Mouse (Mus musculus): ENCODE measurements around the gene Ryr1. TPM values are rescaled to one million over a fixed set of nuclear protein-coding genes. Genes with fewer than 3 reads are reported as not detected.
"Not testable (repeated sequence)": the region's sequence is repeated elsewhere in the genome, so short reads cannot be mapped to it uniquely, and the experiment has no call there.

Gene Ryr1
- polyA plus RNA-seq, 1 experiment from 2014 or later: 0.31 TPM

DNA sequence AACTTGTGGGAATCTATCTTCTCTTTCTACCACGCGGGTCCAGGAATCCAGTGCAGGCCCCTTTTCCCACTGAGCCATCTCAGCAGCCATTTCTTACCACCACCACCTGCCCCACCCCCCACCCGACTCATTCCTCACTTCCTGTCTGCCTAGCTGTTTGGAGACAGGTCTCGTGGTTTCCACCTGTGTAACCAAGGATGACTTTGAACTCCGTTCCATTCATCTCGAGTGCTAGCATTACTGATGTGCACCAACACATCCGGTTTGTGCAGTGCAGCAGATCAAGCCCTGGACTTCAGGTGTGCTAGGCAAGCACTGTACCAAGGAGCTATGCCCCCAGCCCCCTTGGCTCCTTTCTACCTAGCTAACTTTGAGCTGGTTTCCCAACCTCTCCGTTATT lies 16.4 kb upstream of the Ryr1 start:
- Histone ChIP-seq H3K36me3 (no peaks in the 10 kb centered on the region), H3K4me1 (no peaks in the 10 kb centered on the region), H3K4me2 (no peak overlapping the region), H3K27me3 (replicated peaks) (peaks cover 11% of the 10 kb centered on the region), H3K4me3 (no peak overlapping the region), H3K9ac (no peak overlapping the region), H3K27ac (replicated peaks) (no peak overlapping the region), H3K9me3 (no peaks in the 10 kb centered on the region)
- ATAC-seq (ENCODE audit: extremely low read depth, insufficient number of reproducible peaks, low FRiP score, low TSS enrichment): no peak
- WGBS: 73% methylated on average over 8 of the region's 8 CpGs

DNA sequence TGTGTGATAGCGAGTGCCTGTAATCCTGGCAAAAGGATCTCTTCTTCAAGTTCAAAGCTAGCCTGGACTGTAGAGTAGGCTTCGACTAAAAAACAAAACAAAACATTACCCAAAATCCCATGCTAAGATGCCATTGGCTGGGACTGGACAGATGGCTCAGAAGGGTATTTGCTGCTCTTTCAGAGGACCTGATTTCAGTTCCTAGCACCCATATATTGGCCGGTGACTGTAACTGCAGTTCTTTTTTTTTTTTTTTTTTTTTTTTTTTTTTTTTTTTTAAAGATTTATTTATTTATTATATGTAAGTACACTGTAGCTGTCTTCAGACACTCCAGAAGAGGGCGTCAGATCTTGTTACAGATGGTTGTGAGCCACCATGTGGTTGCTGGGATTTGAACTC lies 14.3 kb upstream of the Ryr1 start:
- WGBS: 78% methylated on average over 3 of the region's 4 CpGs
- not testable (repeated sequence) for H3K36me3 ChIP-seq; H3K4me2 ChIP-seq; H3K9ac ChIP-seq; ATAC-seq (ENCODE audit: extremely low read depth, insufficient number of reproducible peaks, low FRiP score, low TSS enrichment); H3K9me3 ChIP-seq; H3K4me3 ChIP-seq; H3K4me1 ChIP-seq; H3K27ac ChIP-seq (replicated peaks)
- H3K27me3 ChIP-seq (replicated peaks): peaks cover 29% of the 10 kb centered on the region

- Histone ChIP-seq H3K27ac (replicated peaks) (no peak overlapping the region), H3K4me1 (peaks cover 6% of the 10 kb centered on the region; the same call in 1 of the 2 replicates), H3K9me3 (no peaks in the 10 kb centered on the region), H3K27me3 (replicated peaks) (peaks cover 35% of the 10 kb centered on the region), H3K9ac (no peak overlapping the region), H3K4me2 (0 out of 2 replicates have a peak overlapping the region, but pooled peaks have one; percentile 20), H3K36me3 (no peaks in the 10 kb centered on the region), H3K4me3 (no peak overlapping the region)
- 28% methylated on average over 16 of the region's 16 CpGs for WGBS
- no peak for ATAC-seq (ENCODE audit: extremely low read depth, insufficient number of reproducible peaks, low FRiP score, low TSS enrichment)
Measured at GRCm38 (mm10) chr7:29137429-29137828, 12.4 kb upstream of the Ryr1 start.

DNA sequence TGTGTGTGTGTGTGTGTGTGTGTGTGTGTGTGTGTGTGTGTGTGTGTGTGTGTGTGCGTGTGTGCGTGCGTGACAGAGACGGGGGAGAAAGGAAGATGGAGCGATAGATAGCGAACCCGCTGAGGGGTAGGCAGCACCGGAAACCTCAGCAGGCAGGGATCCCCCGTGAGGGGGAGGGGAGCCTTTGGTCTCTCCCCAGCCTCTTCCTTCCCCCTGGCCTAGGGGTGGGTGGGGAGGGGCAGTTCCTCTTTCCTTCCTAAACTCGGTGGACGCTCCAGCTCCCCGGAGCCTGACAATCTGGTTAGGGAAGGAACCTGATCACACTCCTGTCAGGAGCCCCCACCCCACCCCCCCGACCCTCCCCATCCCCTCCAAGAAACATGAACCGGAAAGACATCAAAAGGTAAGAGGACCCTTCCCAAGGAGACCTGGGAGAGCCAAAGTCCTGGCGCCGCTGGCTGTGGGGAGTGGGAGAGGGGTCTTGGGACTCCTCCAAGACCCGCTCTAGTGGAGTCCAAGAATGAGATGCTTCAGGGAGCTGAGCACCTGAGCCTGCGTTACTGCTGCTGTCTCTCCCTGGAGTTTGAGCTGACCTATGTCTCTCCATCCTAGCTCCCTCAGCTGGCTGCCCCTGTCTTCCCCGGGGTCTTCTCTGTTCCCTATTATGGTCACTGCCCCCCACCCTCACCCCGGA lies 9.9 kb upstream of the Ryr1 start, which contains the start of gene Rasgrp4:
TSS of gene Rasgrp4 (plus strand) at position 159 of the 694 bp plus-strand sequence.
- Histone ChIP-seq H3K4me3 (peak within 1 kb of the TSS; percentile 32), H3K9me3 (no peaks in the 10 kb centered on the region), H3K27ac (replicated peaks) (no peak within 1 kb of the TSS), H3K9ac (peak within 1 kb of the TSS; percentile 33; the same call in 1 of the 2 replicates), H3K36me3 (no peaks in the 10 kb centered on the region), H3K4me1 (peaks cover 6% of the 10 kb centered on the region; the same call in 1 of the 2 replicates), H3K27me3 (replicated peaks) (peaks cover 35% of the 10 kb centered on the region), H3K4me2 (peak within 1 kb of the TSS; percentile 58)
- ATAC-seq (ENCODE audit: extremely low read depth, insufficient number of reproducible peaks, low FRiP score, low TSS enrichment): no peak
- 2% methylated on average over 13 of the region's 20 CpGs for WGBS

DNA sequence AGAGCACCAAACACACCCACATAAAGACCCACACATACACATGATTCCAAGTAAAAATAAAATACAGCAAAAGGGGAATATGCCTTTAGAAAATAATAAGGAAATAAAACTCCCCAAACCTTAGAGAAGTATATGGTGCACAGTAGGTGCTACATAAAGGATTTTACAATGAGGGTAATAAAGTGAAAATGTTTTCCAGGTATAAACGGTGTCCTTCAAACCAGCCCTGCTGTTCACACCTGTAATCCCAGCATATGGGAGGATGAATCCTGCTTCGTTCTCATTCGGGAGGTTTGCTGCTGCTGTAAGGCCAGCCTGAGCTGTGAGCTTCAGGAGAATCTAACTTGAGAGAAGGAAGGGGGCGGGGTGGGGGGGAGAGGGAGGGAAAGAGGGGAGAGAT lies 9.3 kb upstream of the Ryr1 start:
- Histone ChIP-seq H3K27ac (replicated peaks) (no peak overlapping the region), H3K36me3 (no peaks in the 10 kb centered on the region), H3K9me3 (no peaks in the 10 kb centered on the region), H3K9ac (no peak overlapping the region), H3K4me1 (peaks cover 6% of the 10 kb centered on the region; the same call in 1 of the 2 replicates), H3K4me3 (peak overlapping the region; percentile 32), H3K27me3 (replicated peaks) (peaks cover 35% of the 10 kb centered on the region), H3K4me2 (peak overlapping the region; percentile 58)
- 10% methylated on average over 3 of the region's 4 CpGs for WGBS
- ATAC-seq (ENCODE audit: extremely low read depth, insufficient number of reproducible peaks, low FRiP score, low TSS enrichment): no peak

GRCm38 (mm10) chr7:29128725-29129124 lies 3.7 kb upstream of the Ryr1 start:
- Histone ChIP-seq H3K36me3 (no peaks in the 10 kb centered on the region), H3K27me3 (replicated peaks) (peaks cover 24% of the 10 kb centered on the region), H3K4me1 (peaks cover 13% of the 10 kb centered on the region), H3K4me3 (no peak overlapping the region), H3K27ac (replicated peaks) (no peak overlapping the region), H3K4me2 (no peak overlapping the region), H3K9me3 (no peaks in the 10 kb centered on the region), H3K9ac (no peak overlapping the region)
- WGBS: 57% methylated on average over 2 of the region's 2 CpGs
- ATAC-seq (ENCODE audit: extremely low read depth, insufficient number of reproducible peaks, low FRiP score, low TSS enrichment): no peak

DNA sequence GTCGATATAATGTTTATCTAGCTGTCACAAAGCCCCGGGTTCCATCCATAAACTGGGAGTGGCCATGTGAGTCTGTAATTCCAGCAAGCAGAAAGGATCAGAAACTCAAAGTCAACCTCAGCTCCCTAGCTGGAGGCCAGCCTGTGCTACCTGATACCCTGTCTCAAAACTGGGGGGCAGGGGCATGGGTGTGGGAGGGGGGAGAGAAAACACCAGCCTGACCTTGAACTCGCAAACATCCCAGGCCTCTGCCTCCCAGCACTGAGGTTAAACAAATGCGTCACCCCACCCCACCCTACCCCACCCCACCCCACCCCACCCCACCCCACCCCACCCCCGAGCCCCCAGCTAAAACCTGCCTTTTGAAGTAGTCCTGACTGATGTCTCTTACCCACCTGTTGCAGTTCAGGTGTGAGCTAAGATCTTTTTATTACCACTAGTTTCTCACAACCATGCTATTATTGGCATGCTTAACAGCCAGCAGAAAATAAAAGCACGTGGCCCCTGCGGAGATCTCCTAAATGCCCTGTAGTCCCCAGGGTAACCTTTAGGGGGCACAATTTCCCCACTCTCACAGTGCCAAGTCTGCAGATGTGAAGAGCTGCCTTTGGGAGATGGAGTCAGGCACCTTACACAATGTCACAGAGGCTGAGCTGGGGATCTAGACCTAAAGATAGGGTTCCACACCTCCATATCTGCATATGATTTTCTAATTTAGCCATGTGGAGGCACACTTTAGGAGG lies 1.4 kb upstream of the Ryr1 start:
- no peak overlapping the region for H3K9ac ChIP-seq
- H3K4me2 ChIP-seq: no peak overlapping the region
- peaks cover 13% of the 10 kb centered on the region for H3K4me1 ChIP-seq
- no peak overlapping the region for H3K27ac ChIP-seq (replicated peaks)
- no peak overlapping the region for H3K4me3 ChIP-seq
- WGBS: 21% methylated on average over 6 of the region's 7 CpGs
- ATAC-seq (ENCODE audit: extremely low read depth, insufficient number of reproducible peaks, low FRiP score, low TSS enrichment): no peak
- peaks cover 22% of the 10 kb centered on the region for H3K27me3 ChIP-seq (replicated peaks)
- H3K9me3 ChIP-seq: no peaks in the 10 kb centered on the region
- no peaks in the 10 kb centered on the region for H3K36me3 ChIP-seq

DNA sequence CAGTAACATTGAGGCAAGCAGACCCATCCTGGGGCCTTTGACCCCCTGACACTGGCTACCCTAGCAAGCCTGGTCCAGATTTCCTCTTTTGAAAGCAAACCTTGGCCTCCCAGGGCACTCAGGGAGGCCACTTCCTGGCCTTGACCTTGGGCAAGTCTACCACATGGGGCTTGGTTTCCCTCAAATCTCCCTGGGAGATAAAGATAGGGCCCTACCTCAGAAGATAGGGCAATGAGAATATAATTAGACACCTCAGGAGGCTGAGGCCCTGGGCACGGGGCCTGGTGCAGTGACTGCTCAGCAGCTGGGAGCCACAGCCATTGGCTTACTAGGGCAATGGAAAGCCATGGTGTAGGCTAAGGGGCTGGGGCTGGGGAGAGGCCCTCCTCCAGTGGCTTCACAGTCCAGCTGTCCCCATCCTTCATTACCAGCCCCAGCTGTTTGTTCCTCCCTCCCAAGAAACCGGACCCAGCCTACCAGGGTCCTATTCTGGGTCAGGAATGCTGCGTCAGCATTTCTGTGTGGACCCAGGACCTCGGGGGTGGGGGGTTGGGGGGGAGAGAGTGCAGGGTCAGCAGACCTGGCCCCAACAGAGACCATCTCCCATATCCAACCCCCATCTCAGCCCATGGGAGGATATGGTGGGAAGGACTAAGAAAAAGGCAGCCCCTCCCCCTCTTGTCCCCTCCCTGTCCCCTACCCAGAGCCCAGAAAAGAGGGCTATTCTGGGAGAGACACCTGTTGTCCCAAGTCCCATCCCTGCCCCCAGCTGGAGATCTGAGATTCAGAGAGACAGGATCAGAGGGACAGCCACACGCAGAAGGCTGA lies 1.2 kb downstream of the Ryr1 start:
- ATAC-seq (ENCODE audit: extremely low read depth, insufficient number of reproducible peaks, low FRiP score, low TSS enrichment): no peak
- H3K27me3 ChIP-seq (replicated peaks): peaks cover 34% of the 10 kb centered on the region
- H3K9me3 ChIP-seq: no peaks in the 10 kb centered on the region
- WGBS: 53% methylated on average over 5 of the region's 5 CpGs
- no peaks in the 10 kb centered on the region for H3K36me3 ChIP-seq
- H3K4me3 ChIP-seq: no peak overlapping the region
- peak overlapping the region; percentile 79; the same call in 1 of the 2 replicates for H3K4me2 ChIP-seq
- no peak overlapping the region for H3K9ac ChIP-seq
- H3K27ac ChIP-seq (replicated peaks): no peak overlapping the region
- H3K4me1 ChIP-seq: peaks cover 13% of the 10 kb centered on the region

DNA sequence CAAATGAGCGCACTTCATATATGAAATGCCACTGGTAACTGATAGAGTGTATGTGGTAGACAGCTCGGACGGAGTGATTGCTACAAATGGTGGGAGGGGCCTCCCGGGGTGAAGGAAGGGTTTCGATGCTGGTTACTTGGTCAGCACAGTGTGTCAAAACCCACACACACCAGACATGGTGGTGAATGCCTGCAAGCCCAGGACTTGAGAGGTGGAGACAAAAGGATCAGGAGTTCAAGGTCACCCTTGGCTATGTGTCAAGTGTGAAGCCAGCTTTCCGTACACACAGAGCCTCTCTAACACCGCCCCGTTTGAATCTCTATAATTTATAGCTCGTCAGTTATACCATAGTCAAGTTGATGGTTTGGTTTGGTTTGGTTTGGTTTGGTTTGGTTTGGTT lies 2.2 kb downstream of the Ryr1 start:
- H3K27me3 ChIP-seq (replicated peaks): peaks cover 42% of the 10 kb centered on the region
- no peak overlapping the region for H3K9ac ChIP-seq
- H3K4me3 ChIP-seq: no peak overlapping the region
- no peak overlapping the region for H3K27ac ChIP-seq (replicated peaks)
- no peak overlapping the region for H3K4me2 ChIP-seq
- 80% methylated on average over 9 of the region's 9 CpGs for WGBS
- ATAC-seq (ENCODE audit: extremely low read depth, insufficient number of reproducible peaks, low FRiP score, low TSS enrichment): no peak
- H3K9me3 ChIP-seq: no peaks in the 10 kb centered on the region
- peaks cover 13% of the 10 kb centered on the region for H3K4me1 ChIP-seq
- H3K36me3 ChIP-seq: no peaks in the 10 kb centered on the region

GRCm38 (mm10) chr7:29119526-29119925 lies 5.5 kb downstream of the Ryr1 start:
- Histone ChIP-seq H3K36me3 (no peaks in the 10 kb centered on the region), H3K4me1 (peaks cover 7% of the 10 kb centered on the region), H3K4me3 (no peak overlapping the region), H3K27me3 (replicated peaks) (peaks cover 34% of the 10 kb centered on the region), H3K9ac (no peak overlapping the region), H3K4me2 (no peak overlapping the region), H3K27ac (replicated peaks) (no peak overlapping the region), H3K9me3 (no peaks in the 10 kb centered on the region)
- ATAC-seq (ENCODE audit: extremely low read depth, insufficient number of reproducible peaks, low FRiP score, low TSS enrichment): no peak
- WGBS: 76% methylated on average over 1 of the region's 1 CpGs
